Mouse (Mus musculus) T-cell, adult 2 months (primary cell): Measurements from ENCODE around the gene 4930404N11Rik.

Experiments used
- DNase-seq: peaks from one replicate; pipeline ENCODE4 v3.0.0; 2022; ENCODE audit warnings: low spot score

Gene 4930404N11Rik

GRCm38 (mm10) chr10:81354738-81355477 is 10.7 kb downstream of the 4930404N11Rik start:
- DNase-seq: no peak

DNA sequence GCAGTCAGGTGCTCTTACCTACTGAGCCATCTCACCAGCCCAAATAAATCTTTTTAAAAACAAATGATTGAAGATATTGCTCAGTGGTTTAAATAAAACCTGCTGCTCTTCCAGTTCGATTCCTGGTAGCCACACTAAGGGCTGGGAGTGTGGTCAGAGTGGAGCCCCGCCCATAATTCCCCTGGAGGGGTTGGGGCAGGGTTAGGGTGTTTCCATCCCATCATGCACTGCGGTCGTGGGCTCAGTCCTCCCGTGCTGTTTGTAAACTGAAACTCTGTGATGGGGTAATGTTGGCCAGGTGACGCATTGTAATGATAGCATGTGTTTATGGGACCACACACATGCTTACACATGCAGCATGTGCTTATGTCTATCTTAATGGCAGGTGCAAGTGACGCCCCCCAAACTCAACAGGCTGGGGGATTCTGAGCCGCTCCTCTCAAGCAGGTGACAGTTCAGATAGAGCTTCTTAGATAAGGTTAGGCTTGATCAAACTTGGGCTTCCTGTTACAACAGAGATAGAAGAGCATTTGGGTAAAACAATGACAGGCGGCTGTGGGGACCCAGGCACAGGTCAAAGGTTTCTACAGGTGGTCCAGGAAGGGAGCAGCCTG is 13.8 kb downstream of the 4930404N11Rik start:
- DNase-seq: peak; percentile 66

- DNase-seq: peak; percentile 98
Observed at GRCm38 (mm10) chr10:81350351-81351063, 15.1 kb downstream of the 4930404N11Rik start, which contains the start of gene Hmg20b. Gene Hmg20b (minus strand): TSS chr10:81350480.

DNA sequence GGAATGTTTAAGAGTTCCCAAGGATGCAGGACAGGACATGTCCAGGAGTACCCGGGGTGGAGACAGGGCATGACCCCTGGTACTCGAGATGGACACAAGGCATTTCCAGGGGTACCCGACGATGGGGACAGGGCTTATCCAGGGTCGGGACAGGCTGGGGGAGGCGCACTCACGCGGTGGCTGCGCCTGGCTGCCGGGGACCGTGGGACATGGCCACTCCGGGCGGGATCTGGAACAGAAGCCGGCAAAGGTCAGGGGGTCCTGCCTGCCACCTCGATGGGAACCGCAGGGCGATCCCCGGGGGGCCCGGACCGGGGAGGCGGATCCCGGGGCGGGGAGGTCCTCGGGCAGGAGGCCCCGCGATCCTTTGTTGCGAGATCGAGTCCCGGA is 15.7 kb downstream of the 4930404N11Rik start:
- DNase-seq: no peak

DNA sequence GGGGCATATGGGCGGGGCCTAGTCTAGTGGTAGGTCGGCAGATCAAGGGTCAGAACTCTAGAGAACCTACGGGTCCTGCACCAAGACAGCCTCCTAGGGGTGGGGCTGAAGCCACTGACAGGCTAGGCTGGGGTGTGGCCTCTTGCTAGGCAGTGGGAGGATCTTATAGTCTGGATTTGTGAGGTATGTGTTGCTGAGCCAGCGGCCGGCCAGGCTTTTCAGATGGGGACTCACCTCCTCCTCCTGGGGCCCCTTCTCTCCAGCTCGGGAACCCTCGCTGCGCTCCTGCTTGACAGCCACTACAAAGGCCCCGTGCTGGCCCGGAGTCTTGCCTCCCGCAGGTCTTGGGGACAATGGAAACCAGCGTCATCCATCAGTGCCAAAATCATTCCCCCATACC is 16.5 kb downstream of the 4930404N11Rik start:
- no peak for DNase-seq

DNA sequence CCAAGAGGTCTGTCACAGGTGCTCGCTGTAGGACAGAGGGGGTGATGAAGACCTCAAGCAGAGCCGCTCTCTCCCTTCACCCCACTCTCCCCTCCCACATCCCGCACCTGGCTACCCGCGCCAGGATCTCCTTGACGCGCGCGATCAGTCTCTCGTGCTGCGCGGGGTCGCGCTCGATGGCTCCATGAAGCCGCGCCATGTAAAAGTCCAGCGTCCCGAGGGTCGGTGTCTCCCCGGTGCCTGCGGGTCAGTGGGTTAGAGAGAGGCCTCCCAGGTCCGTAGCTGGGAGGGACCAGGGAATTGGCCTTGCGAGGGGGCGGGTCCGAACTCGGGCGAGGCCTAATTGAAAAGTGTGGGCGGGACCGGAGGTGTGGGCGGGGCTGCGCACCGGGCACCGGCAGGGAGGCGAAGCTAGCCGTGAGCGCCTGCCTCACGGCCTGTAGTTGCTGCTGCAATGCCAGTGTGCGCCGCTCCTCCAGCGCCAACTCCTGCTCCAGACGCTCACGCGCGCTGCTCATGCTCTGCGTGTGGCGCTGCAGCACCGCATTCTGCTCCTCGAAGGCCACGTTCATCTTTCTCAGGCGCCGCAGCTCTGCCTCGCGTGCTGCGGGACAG is 19.1 kb downstream of the 4930404N11Rik start:
- peak; percentile 50 for DNase-seq

GRCm38 (mm10) chr10:81345162-81345534 is 20.5 kb downstream of the 4930404N11Rik start:
- no peak for DNase-seq

GRCm38 (mm10) chr10:81344421-81345161 is 21.0 kb downstream of the 4930404N11Rik start:
- DNase-seq: no peak

DNA sequence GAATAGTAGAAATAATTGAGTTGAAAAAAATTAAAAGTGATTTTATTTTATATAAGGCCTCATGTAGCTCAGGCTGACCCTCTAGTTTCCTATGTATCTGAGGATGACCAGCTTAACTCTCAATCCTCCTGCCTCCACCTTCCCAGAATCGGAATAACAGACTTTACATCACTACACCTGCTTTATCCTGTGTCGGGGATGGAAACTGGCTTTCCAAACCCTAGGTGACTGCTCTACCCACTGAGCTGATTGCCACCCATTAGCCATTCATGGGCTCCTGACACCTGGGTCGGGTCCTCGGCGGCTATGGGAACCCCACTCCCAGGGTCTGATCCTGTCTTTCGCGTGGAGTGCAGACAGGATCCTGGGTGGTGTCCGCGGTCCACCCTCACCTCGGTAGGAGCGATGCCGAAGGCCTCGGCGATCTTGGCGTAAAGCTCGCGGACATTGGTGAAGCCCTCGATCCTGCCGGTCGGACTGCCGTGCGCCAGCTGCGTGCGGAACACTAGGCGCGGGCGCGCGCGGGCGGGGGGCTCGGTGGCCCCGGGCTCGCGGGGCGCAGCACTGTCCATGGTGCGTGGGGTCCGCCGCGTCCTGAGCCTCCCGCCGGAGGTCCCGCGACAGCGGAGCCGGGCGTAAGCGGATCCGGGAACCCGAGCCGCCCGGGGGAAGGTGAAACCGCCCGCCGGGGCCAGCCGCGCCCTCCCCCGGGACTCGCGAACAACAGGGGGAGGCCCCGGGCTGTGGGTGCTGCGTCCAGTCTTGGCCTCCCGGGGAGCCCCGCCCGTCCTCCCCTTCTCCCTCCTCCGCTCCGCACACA is 22.7 kb downstream of the 4930404N11Rik start, which contains the start of gene Gipc3:
TSS of gene Gipc3 (minus strand) at position 581 of the 820 bp plus-strand sequence.
- DNase-seq: no peak

- DNase-seq: peak; percentile 70
Observed at GRCm38 (mm10) chr10:81341333-81341949, 24.2 kb downstream of the 4930404N11Rik start.

GRCm38 (mm10) chr10:81340551-81341332 is 24.9 kb downstream of the 4930404N11Rik start:
- DNase-seq: no peak

DNA sequence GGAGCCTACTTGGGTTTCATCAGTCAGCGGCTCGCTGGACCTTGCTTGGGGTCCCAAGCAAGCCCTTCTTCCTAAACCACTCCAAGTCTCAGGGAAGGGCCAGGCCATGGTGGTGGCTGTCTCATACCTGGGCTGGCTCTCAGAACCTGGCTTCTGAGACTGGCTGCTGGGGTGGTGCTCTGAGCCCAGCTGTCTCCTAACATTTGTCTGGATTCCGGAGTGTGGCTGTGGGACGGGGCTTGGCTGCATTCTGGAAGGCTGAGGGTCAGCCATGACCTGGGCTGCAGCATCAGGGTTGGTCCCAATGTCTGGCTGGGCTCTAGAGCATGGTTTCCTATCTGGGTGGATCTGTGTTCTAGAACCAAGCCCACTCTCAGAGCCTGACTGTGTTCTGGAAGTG is 29.1 kb downstream of the 4930404N11Rik start:
- DNase-seq: no peak

DNA sequence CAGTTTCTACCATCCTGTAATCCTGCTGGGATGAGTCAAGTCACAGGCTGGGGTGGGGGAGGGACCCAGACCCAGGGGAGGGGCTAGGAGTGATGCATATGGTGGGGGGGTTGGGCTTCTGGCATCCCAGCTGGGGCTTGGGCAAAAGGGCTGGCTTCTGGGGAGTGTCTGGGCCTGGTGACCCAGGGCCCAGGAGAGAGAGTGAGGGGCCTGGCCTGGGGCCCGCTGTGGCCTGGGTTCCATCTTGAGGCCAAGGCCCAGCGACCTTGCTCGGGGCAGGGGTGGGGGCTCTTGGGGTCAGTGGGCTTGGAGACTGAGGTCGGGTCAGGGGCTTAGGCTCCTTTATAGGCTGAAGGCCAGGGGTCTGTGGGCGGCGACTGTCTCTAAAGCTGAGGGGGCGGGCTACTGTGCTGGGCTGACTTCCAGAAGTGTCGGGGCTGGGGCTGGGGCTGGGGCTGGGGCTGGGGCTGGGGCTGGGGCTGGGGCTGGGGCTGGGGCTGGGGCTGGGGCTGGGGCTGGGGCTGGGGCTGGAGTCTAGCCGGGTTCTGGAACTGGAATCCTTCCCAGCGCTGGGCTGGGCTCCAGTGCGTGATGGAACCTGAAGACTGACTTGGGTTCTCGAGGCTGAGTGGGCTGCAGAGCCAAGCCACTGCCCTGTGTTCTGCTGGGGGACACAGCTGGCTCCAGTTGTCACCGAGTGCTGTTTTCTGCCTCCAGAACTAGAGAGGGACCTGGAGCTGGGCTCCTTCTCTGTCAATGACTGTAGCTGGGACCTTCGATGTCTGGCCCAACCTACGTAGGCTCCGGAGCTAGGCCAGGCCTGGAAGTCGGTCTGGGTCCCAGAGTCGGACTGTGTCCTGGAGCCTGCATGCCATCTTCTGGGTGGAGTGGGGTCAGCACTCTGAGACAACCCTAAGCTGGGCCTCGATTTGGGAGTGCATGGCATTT is 29.9 kb downstream of the 4930404N11Rik start:
- DNase-seq: no peak

DNA sequence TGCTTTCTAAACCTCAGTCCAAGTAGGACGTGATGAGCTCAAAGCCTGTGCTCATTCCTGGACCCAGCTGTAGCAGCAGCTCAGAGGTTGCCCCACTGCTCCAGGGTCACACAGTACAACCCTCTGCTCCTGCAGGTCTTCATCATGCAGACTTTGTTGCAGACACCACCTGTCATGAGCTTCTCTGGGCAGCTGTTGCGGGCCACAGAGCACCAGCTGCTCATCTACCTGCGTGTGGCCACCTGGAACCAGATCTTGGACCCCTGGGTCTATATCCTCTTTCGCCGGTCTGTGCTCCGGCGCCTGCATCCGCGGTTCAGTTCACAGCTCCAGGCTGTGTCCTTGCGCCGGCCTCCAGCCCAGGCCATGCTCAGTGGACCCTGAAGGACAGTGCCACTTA is 31.3 kb downstream of the 4930404N11Rik start:
- DNase-seq: no peak

DNA sequence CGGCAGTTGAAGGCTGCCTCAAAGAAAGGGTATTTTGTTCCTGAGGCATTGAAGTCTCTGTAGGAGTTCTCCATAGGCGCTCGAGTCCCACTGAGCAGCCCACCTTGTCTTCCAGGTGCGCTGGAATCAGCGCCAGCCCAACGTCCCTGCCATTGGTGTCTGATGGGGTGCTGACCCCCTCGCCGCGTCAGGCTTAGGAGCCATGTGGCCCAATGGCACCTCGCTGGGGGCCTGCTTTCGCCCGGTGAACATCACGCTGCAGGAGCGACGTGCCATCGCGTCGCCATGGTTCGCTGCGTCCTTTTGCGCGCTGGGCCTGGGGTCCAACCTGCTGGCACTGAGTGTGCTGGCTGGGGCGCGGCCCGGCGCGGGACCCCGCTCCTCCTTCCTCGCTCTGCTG is 33.3 kb downstream of the 4930404N11Rik start:
- no peak for DNase-seq

DNA sequence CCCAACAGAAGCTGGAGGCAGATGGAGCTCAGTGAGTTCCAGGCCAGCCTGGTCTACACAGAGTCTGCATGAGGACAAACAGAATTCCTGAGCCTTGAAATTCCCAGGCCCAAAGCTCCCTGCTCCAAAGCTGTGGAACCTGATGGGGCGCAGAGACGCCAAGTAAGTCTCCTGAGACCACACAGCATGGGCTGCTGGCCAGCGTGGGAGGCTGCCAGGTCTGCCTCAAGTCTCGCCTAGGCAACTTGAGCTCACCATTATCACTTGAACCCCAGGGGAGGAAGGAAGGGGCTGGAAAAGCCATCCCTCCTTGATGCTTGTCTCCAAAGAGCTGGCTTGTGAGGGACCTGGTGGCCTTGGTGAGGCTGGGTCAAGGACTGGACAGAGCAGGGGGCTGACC is 35.6 kb downstream of the 4930404N11Rik start:
- DNase-seq: no peak

DNA sequence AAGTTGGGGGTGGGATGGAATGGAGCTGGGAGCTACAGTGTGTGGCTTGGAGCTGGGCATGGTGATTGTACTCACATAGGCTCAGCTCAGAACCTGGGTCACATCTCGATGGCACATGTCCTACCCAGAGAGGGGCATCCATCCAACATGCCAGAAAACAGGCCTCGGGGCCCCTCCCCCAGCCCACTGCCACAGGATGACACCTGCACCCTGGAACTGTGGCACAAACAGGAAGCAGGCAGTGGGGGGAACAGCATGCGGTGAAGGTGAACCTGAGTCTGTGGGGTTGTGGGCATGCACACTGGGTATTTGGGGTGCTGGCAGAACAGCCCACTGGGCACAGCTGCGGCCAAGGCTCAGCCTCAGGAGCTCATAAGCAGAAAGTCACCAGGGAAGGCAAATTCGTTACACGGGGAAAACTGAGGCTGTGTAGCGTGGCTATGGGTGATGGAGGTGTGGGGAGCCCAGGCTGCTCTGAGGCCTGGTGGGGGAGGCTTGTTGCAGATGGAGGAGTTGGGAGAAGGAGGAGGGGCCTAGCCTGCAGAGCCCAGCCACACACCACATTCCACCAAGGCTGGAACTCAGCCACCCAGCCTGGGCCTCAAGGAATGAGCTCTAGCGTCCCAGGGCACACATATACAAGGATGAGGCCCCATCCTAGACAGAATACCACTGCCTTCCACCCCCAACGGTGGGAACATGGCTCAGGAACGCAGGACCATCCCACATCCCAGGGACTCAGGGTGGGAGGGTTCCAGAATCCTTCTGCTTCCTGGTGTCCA is 36.2 kb downstream of the 4930404N11Rik start:
- peak; percentile 79 for DNase-seq

- peak; percentile 65 for DNase-seq
Observed at GRCm38 (mm10) chr10:81328386-81328785, 37.2 kb downstream of the 4930404N11Rik start, which contains the start of gene Tbxa2r. Gene Tbxa2r (plus strand): TSS chr10:81328731.
